Mouse (Mus musculus) heart, adult 2 months (tissue): Measurements from ENCODE around the gene Cops2. TPM values are rescaled to one million over a fixed set of nuclear protein-coding genes. Genes with fewer than 3 reads are reported as not detected.

ENCODE experiments used
- DNase-seq, 2 experiments: peaks; one replicate each; pipeline ENCODE4 v3.0.0; 2021
- H3K27ac ChIP-seq: fragments of 200-600 bp; 2 replicates; pipeline ENCODE4 v1.8.1; 2022
- H3K27me3 ChIP-seq: fragments of 200-500 bp; 2 replicates; pipeline ENCODE4 v1.6.1; 2012; ENCODE audit warnings: mild to moderate bottlenecking, low read length, inconsistent platforms, mixed read lengths; ENCODE audit not compliant: control insufficient read depth, insufficient read depth
- H3K36me3 ChIP-seq: fragments of 200-500 bp; 2 replicates; pipeline ENCODE4 v1.6.1; 2012; ENCODE audit warnings: low read length, inconsistent platforms; ENCODE audit not compliant: control insufficient read depth, insufficient read depth
- H3K4me1 ChIP-seq: fragments of 200-500 bp; 2 replicates; pipeline ENCODE4 v1.6.1; 2011; ENCODE audit warnings: low read length; ENCODE audit not compliant: control insufficient read depth, insufficient read depth
- H3K4me3 ChIP-seq: fragments of 200-600 bp; 2 replicates; pipeline ENCODE4 v1.8.1; 2022
- H3K79me2 ChIP-seq: fragments of 200-500 bp; replicated peaks from 2 replicates; pipeline ENCODE4 v1.6.1; 2012; ENCODE audit warnings: mild to moderate bottlenecking, inconsistent platforms, low read length, moderate library complexity, mixed read lengths; ENCODE audit not compliant: control insufficient read depth, insufficient read depth
- H3K9ac ChIP-seq: fragments of 200-500 bp; 2 replicates; pipeline ENCODE4 v1.6.1; 2012; ENCODE audit warnings: low read depth, mild to moderate bottlenecking, control low read depth, inconsistent platforms, low read length, mixed read lengths
- CTCF ChIP-seq: fragments of 200-600 bp; IDR thresholded peaks from 2 replicates; pipeline ENCODE4 v1.8.1; 2022; ENCODE audit warnings: antibody characterized with exemption, mild to moderate bottlenecking, moderate library complexity
- EP300 ChIP-seq: fragments of 200-500 bp; IDR thresholded peaks from 2 replicates; pipeline ENCODE4 v1.6.1; 2011; ENCODE audit warnings: low read depth, low read length, control low read depth; ENCODE audit not compliant: insufficient read depth
- POLR2A ChIP-seq: fragments of 200-500 bp; IDR thresholded peaks from 2 replicates; pipeline ENCODE4 v1.6.1; 2011; ENCODE audit warnings: mild to moderate bottlenecking, low read depth, low read length, control low read depth; ENCODE audit not compliant: insufficient read depth
- WGBS: fragments of 180-500 bp; shearing (Covaris S2); methylation state at CpG from one replicate; pipeline ENCODE4 v1.1.7; 2018; 5-methylcytosine and 5-hydroxymethylcytosine counted together
- intact Hi-C: fragments of 180-260 bp; cut with DNase I; formaldehyde crosslinking; loops from one replicate; pipeline ENCODE4 v1.15.1; 2025
- polyA plus RNA-seq: library from polyadenylated mRNA; depleted of rRNA; stranded (reverse); fragments of >200 nt; gene quantifications from 2 replicates; pipeline ENCODE4 v1.2.3, GENCODE M21; 2012
- total RNA-seq, 2 experiments: library from RNA; stranded (reverse); gene quantifications; 2 replicates each; pipeline ENCODE4 v1.2.3; 2021

The Cops2 gene
- total and polyA plus RNA-seq, 3 experiments = 10.3 to 85.4 (median 83.9) TPM

- Histone ChIP-seq H3K79me2 (no peaks in the 10 kb centered on the region), H3K27ac (peak overlapping the region; percentile 12; the same call in 1 of the 2 replicates), H3K9ac (no peak overlapping the region), H3K4me3 (no peak overlapping the region), H3K27me3 (no peaks in the 10 kb centered on the region), H3K4me1 (no peaks in the 10 kb centered on the region), H3K36me3 (no peaks in the 10 kb centered on the region)
- intact Hi-C loops = no loop called here
- no peak for DNase-seq
- WGBS = 36% methylated on average over 4 of the region's 4 CpGs
- TF ChIP-seq CTCF = no peak
- TF ChIP-seq EP300 = no peak
- TF ChIP-seq POLR2A = no peak
Measured at GRCm38 (mm10) chr2:125800428-125800827, 58.5 kb downstream of the Cops2 start.

GRCm38 (mm10) chr2:125797872-125798271 lies 61.1 kb downstream of the Cops2 start:
- Histone ChIP-seq H3K4me3 (no peak overlapping the region), H3K9ac (no peak overlapping the region), H3K4me1 (no peaks in the 10 kb centered on the region), H3K79me2 (no peaks in the 10 kb centered on the region), H3K27ac (no peak overlapping the region), H3K36me3 (no peaks in the 10 kb centered on the region), H3K27me3 (no peaks in the 10 kb centered on the region)
- intact Hi-C loops = no loop called here
- no peak for DNase-seq
- no peak for TF ChIP-seq POLR2A
- TF ChIP-seq CTCF = no peak
- no peak for TF ChIP-seq EP300

GRCm38 (mm10) chr2:125795118-125795517 lies 63.8 kb downstream of the Cops2 start:
- no peak for DNase-seq
- intact Hi-C loops = no loop called here
- WGBS = 67% methylated on average over 2 of the region's 2 CpGs
- Histone ChIP-seq H3K4me1 (no peaks in the 10 kb centered on the region), H3K27ac (no peak overlapping the region), H3K27me3 (no peaks in the 10 kb centered on the region), H3K36me3 (no peaks in the 10 kb centered on the region), H3K79me2 (no peaks in the 10 kb centered on the region), H3K4me3 (no peak overlapping the region), H3K9ac (no peak overlapping the region)
- no peak for TF ChIP-seq EP300
- TF ChIP-seq POLR2A = no peak
- TF ChIP-seq CTCF = no peak

DNA sequence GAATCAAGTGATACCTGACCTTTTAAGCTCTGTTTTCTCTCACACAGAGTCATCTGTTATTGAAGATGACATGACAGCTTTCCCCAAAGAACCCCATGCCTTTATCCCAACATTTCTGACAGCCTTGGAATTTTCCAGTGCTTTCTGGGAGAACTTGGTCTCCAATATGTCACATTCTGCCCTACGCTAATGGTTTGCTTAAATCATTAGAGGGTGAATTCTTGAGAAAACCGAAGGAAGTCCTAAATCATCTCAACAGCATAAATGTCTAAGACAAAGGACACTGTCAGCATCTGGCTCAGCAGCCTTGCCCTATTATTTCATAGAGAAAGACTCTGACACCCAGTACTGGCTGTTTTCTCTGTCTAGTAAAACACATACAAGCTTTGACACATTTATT lies 64.8 kb downstream of the Cops2 start:
- Histone ChIP-seq H3K9ac (no peak overlapping the region), H3K27ac (no peak overlapping the region), H3K79me2 (no peaks in the 10 kb centered on the region), H3K36me3 (no peaks in the 10 kb centered on the region), H3K4me3 (no peak overlapping the region), H3K4me1 (no peaks in the 10 kb centered on the region), H3K27me3 (no peaks in the 10 kb centered on the region)
- DNase-seq = no peak
- TF ChIP-seq POLR2A = no peak
- TF ChIP-seq CTCF = no peak
- no peak for TF ChIP-seq EP300
- 84% methylated on average over 2 of the region's 2 CpGs for WGBS
- intact Hi-C loops = no loop called here

DNA sequence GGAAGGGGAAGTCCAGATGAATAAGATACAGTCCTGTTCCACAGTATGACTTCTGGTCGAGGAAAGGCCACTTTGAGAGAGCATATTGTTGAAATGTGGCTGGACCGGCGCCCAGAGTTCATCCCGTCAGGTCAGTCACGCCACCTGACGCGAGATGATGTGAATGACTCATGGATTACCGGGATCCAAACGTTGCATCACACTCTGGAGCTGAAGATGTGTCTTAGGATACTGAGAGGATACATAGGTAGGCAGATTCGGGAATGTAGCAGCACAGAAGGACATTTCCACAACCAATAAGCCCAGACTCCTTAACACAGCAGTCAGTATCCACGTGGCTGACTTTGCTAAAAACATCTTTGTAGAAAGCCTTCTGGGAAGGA lies 66.1 kb downstream of the Cops2 start:
- intact Hi-C loops = no loop called here
- no peaks in the 10 kb centered on the region for H3K79me2 ChIP-seq
- DNase-seq = no peak
- TF ChIP-seq CTCF (no peak), EP300 (no peak), POLR2A (no peak)
- no peak overlapping the region for H3K4me3 ChIP-seq
- H3K27ac ChIP-seq = no peak overlapping the region
- H3K9ac ChIP-seq = no peak overlapping the region; the same call in 1 of the 2 replicates
- H3K27me3 ChIP-seq = no peaks in the 10 kb centered on the region
- H3K36me3 ChIP-seq = no peaks in the 10 kb centered on the region
- H3K4me1 ChIP-seq = no peaks in the 10 kb centered on the region; the same call in 1 of the 2 replicates
- 52% methylated on average over 11 of the region's 11 CpGs for WGBS

DNA sequence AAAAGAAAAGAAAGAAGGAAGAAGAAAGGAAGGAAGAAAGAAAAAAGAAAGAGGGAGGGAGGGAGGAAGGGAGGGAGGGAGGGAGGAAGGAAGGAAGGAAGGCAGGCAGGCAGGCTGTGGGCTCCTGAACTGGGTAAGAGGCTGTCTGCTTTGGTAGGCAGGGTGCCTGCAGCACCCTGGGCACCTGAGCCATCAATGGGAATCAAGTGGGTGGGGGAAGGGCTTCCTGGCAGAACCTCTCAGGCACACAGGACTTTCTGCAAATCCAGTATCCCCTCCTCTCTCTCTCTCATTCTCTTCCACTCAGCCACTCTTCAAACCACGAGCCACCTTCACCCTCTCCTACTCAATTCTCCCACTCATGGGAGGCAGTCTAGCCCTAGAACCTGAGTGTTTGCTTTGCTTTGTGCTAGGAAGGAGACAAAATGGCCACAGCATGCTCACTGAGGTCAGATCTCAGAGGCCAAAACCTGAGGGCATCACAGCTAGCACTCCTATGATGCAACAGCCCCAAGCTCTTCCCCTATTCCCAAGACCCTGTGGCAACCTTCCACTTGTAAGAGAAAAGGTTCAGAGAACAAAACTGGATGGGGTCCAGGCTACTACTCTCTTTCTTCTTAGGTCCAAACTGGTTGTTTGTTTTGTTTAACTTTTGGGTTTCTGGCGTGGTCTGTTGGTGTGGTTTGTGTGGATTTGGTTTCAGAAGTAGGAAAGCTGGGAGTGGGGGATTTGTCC lies 66.6 kb downstream of the Cops2 start:
- Histone ChIP-seq H3K79me2 (no peaks in the 10 kb centered on the region), H3K4me3 (no peak overlapping the region), H3K27ac (no peak overlapping the region), H3K4me1 (no peaks in the 10 kb centered on the region; the same call in 1 of the 2 replicates), H3K27me3 (no peaks in the 10 kb centered on the region), H3K36me3 (no peaks in the 10 kb centered on the region), H3K9ac (no peak overlapping the region)
- intact Hi-C loops = no loop called here
- WGBS = 54% methylated on average over 2 of the region's 2 CpGs
- TF ChIP-seq CTCF (no peak), EP300 (no peak), POLR2A (no peak)
- DNase-seq = no peak
